Mouse (Mus musculus) regulatory T cell (primary cell): ENCODE results near the gene Myrfl.

ENCODE experiments used
- in situ Hi-C: fragments of 300-600 bp; cut with MboI, MseI; formaldehyde crosslinking; loops from one replicate; pipeline ENCODE4 v1.15.1; 2025; ENCODE audit warnings: high pct_unique_total_duplicates

The Myrfl gene

GRCm38 (mm10) chr10:116827306-116827705 is 69.4 kb downstream of the Myrfl start:
- in situ Hi-C loops, result no loop called here

GRCm38 (mm10) chr10:116815311-116816060 is 81.2 kb downstream of the Myrfl start:
- in situ Hi-C loops, result no loop called here

GRCm38 (mm10) chr10:116813150-116813549 is 83.6 kb downstream of the Myrfl start:
- in situ Hi-C loops, result no loop called here

- in situ Hi-C loops, result no loop called here
Measured at GRCm38 (mm10) chr10:116810738-116811137, 86.0 kb downstream of the Myrfl start.

- in situ Hi-C loops, result no loop called here
Measured at GRCm38 (mm10) chr10:116809383-116809782, 87.3 kb downstream of the Myrfl start.

- in situ Hi-C loops, result no loop called here
Measured at GRCm38 (mm10) chr10:116808556-116809353, 88.0 kb downstream of the Myrfl start.

GRCm38 (mm10) chr10:116802178-116802794 is 94.4 kb downstream of the Myrfl start:
- in situ Hi-C loops, result no loop called here

GRCm38 (mm10) chr10:116801281-116801680 is 95.4 kb downstream of the Myrfl start:
- in situ Hi-C loops, result no loop called here

- in situ Hi-C loops, result no loop called here
Measured at GRCm38 (mm10) chr10:116796066-116796465, 100.7 kb downstream of the Myrfl start.

- in situ Hi-C loops, result no loop called here
Measured at GRCm38 (mm10) chr10:116789096-116789495, 107.6 kb downstream of the Myrfl start.

GRCm38 (mm10) chr10:116788431-116788830 is 108.3 kb downstream of the Myrfl start:
- in situ Hi-C loops, result no loop called here

- in situ Hi-C loops, result no loop called here
Measured at GRCm38 (mm10) chr10:116784098-116784497, 112.6 kb downstream of the Myrfl start.

GRCm38 (mm10) chr10:116783020-116783419 is 113.7 kb downstream of the Myrfl start:
- in situ Hi-C loops, result no loop called here

GRCm38 (mm10) chr10:116777947-116778346 is 118.8 kb downstream of the Myrfl start:
- in situ Hi-C loops, result loop anchor here (10.0 kb wide), 1 partner anchor 1303 kb away; no protein-coding TSS in a partner anchor

- in situ Hi-C loops, result loop anchor here (10.0 kb wide), 1 partner anchor 1302 kb away; no protein-coding TSS in a partner anchor
Measured at GRCm38 (mm10) chr10:116776846-116777245, 119.9 kb downstream of the Myrfl start.

- in situ Hi-C loops, result loop anchor here (10.0 kb wide), 1 partner anchor 1299 kb away; no protein-coding TSS in a partner anchor
Measured at GRCm38 (mm10) chr10:116773846-116774750, 122.6 kb downstream of the Myrfl start.

GRCm38 (mm10) chr10:116771215-116771935 is 125.3 kb downstream of the Myrfl start:
- in situ Hi-C loops, result loop anchor here (10.0 kb wide), 1 partner anchor 1297 kb away; no protein-coding TSS in a partner anchor

GRCm38 (mm10) chr10:116768642-116769041 is 128.1 kb downstream of the Myrfl start:
- in situ Hi-C loops, result no loop called here

GRCm38 (mm10) chr10:116766525-116766924 is 130.2 kb downstream of the Myrfl start:
- in situ Hi-C loops, result no loop called here

- in situ Hi-C loops, result no loop called here
Measured at GRCm38 (mm10) chr10:116761476-116762068, 135.1 kb downstream of the Myrfl start.
